Mouse (Mus musculus): Measurements from ENCODE around the gene Kcnab2. TPM values are rescaled to one million over a fixed set of nuclear protein-coding genes. Genes with fewer than 3 reads are reported as not detected.

Kcnab2 gene
- 5.5 TPM for polyA plus RNA-seq (2014; fragmentation: Illumina TruSeq; extraction: RNeasy Lipid Tissue Mini Kit (QIAGEN cat#74804); ENCODE audit: insufficient read depth, low read depth, low replicate concordance)

DNA sequence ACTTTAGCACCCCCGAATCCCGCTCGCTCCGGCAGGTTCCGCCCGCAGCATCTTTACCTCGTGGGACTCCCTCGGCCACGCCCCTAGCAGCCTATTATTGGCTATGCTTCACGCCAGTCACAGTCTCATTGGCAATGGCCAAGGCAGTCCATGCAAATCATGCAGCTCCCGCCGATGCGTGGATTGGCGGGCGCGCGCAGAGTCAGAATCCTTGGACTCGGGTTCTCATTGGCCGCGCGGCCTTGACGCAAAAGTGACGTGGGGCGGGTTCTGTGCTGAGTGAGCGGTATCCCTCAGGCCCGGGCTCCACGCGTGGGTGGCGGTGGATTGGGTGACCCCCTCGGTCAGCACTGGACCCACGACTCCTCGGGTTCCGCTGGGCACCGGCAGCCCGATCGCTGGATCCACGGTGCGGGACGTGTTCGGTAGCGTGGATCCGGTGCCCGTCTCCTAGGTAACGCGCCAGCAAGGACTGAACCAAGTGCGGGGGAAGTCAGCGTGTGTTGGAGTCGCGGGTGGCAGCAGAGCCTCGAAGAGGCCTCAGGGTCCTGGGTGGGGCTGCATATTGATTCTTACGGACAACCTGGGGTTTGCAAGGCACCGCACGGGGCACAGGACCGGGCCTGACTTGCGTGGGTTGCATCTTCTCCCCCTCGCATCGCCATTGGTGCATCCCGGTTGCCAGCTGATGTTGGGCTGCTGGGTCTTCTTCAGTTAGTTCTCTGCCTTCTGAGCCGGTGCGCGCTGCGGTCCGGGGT lies at the start of gene Kcnab2:
Gene Kcnab2, minus strand, starts transcription at position 406 of the 758 bp plus-strand sequence.

DNA sequence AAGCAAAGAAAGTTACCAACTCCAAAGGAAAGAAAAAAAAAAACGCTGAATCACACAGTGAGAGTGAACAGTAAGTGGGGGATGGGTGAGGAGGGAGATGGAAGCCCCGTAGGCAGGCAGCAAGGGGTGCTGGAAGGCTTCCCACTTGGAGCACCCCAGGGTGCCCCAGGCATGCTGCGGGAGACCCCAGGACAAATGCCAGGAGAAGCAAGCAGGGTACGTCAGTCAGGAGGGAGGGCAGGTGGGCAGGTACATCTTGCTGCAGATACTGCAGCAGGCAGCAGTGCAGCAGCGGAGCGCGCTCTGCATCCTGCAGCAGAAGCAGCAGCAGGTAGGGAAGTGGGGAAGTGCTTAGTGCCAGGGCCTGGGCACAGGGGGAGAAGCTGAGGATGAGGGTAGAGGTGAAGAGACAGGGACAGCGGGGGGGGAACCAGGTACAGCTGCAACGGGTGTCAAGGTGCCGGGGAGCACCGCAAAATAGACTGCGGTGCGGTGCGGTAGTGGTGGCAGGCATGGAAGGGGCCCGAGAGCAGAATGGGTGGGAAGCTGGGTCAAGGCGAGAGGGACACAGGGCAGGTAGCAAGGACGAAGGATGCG lies 1.1 kb downstream of the Kcnab2 start, which contains the start of gene Nphp4:
Gene Nphp4, plus strand, starts transcription at position 280 of the 597 bp plus-strand sequence.

Other genes with a start within 250 kb of the Kcnab2 start
- 8.2 TPM for gene Gpr153, start 203.6 kb downstream of the Kcnab2 start, polyA plus RNA-seq (2014; fragmentation: Illumina TruSeq; extraction: RNeasy Lipid Tissue Mini Kit (QIAGEN cat#74804); ENCODE audit: insufficient read depth, low read depth, low replicate concordance)
- not detected for gene Hes3, start 186.2 kb downstream of the Kcnab2 start, polyA plus RNA-seq (2014; fragmentation: Illumina TruSeq; extraction: RNeasy Lipid Tissue Mini Kit (QIAGEN cat#74804); ENCODE audit: insufficient read depth, low read depth, low replicate concordance)
- gene Icmt, start 180.6 kb downstream of the Kcnab2 start, polyA plus RNA-seq (2014; fragmentation: Illumina TruSeq; extraction: RNeasy Lipid Tissue Mini Kit (QIAGEN cat#74804); ENCODE audit: insufficient read depth, low read depth, low replicate concordance): 23.1 TPM
- gene Rnf207, start 158.9 kb downstream of the Kcnab2 start, polyA plus RNA-seq (2014; fragmentation: Illumina TruSeq; extraction: RNeasy Lipid Tissue Mini Kit (QIAGEN cat#74804); ENCODE audit: insufficient read depth, low read depth, low replicate concordance): 0.60 TPM
- 831 TPM for gene Rpl22, start 152.1 kb downstream of the Kcnab2 start, polyA plus RNA-seq (2014; fragmentation: Illumina TruSeq; extraction: RNeasy Lipid Tissue Mini Kit (QIAGEN cat#74804); ENCODE audit: insufficient read depth, low read depth, low replicate concordance)
- 0.34 TPM for gene Chd5, start 139.2 kb downstream of the Kcnab2 start, polyA plus RNA-seq (2014; fragmentation: Illumina TruSeq; extraction: RNeasy Lipid Tissue Mini Kit (QIAGEN cat#74804); ENCODE audit: insufficient read depth, low read depth, low replicate concordance)
- 0.68 TPM for gene Nphp4, start 1.2 kb downstream of the Kcnab2 start, polyA plus RNA-seq (2014; fragmentation: Illumina TruSeq; extraction: RNeasy Lipid Tissue Mini Kit (QIAGEN cat#74804); ENCODE audit: insufficient read depth, low read depth, low replicate concordance)

Measured in lung, adult 10 weeks (tissue).